Mouse (Mus musculus) heart, adult 18-20 months (tissue): ENCODE measurements around the gene Olfr1199. TPM values are rescaled to one million over a fixed set of nuclear protein-coding genes. Genes with fewer than 3 reads are reported as not detected.

Experiments used
- DNase-seq, 2 experiments: peaks; one replicate each; pipeline ENCODE4 v3.0.0; 2021 to 2022; ENCODE audit warnings: mixed read lengths in 1 of 2
- long read RNA-seq, 2 experiments: library from polyadenylated mRNA; stranded (forward); transcript quantifications; one replicate each; pipeline ENCODE4 v2.0.0; 2021
- total RNA-seq, 2 experiments: library from RNA; stranded (reverse); gene quantifications; 2 replicates each; pipeline ENCODE4 v1.2.3; 2021

Gene Olfr1199
- total RNA-seq, result not detected
- long read RNA-seq, experiment 1, result 0 reads
- long read RNA-seq, experiment 2, result 0 reads

GRCm38 (mm10) chr2:88760369-88760768 lies at the start of gene Olfr1199:
Olfr1199 (minus strand) TSS chr2:88760469.
- no peak for DNase-seq

GRCm38 (mm10) chr2:88792736-88793135 lies 32.5 kb upstream of the Olfr1199 start, which contains the start of gene Olfr1201:
Olfr1201 (plus strand) TSS chr2:88793036.
- no peak for DNase-seq

- DNase-seq, result no peak
Observed at GRCm38 (mm10) chr2:88770388-88770787, 10.1 kb upstream of the Olfr1199 start, which contains the start of gene Olfr1200. Olfr1200 (minus strand) TSS chr2:88770488.

GRCm38 (mm10) chr2:88751270-88751669 lies 9.0 kb downstream of the Olfr1199 start, which contains the start of gene Olfr1198:
Olfr1198 (minus strand) TSS chr2:88751370.
- no peak for DNase-seq

GRCm38 (mm10) chr2:88743379-88743778 lies 16.9 kb downstream of the Olfr1199 start:
- DNase-seq, result no peak

- no peak for DNase-seq
Observed at GRCm38 (mm10) chr2:88732266-88732665, 28.0 kb downstream of the Olfr1199 start, which contains the start of gene Olfr1197. Olfr1197 (minus strand) TSS chr2:88732366.

GRCm38 (mm10) chr2:88704497-88704896 lies 55.8 kb downstream of the Olfr1199 start, which contains the start of gene Olfr1196:
Olfr1196 (minus strand) TSS chr2:88704597.
- DNase-seq, result no peak

Other genes with a start within 250 kb of the Olfr1199 start
- gene Olfr1186, start 241.9 kb downstream of the Olfr1199 start, total RNA-seq, result not detected
- gene Olfr1188, start 203.5 kb downstream of the Olfr1199 start, total RNA-seq, result not detected
- gene Olfr1189, start 174.0 kb downstream of the Olfr1199 start, total RNA-seq, result not detected
- gene Olfr1191-ps1, start 119.9 kb downstream of the Olfr1199 start, total RNA-seq, result not detected
- gene Olfr1192-ps1, start 112.0 kb downstream of the Olfr1199 start, total RNA-seq, result not detected
- gene Olfr1193, start 84.8 kb downstream of the Olfr1199 start, total RNA-seq, result not detected
- not detected for gene Olfr1195, start 71.3 kb downstream of the Olfr1199 start, total RNA-seq
- not detected for gene Olfr1196, start 55.9 kb downstream of the Olfr1199 start, total RNA-seq
- not detected for gene Olfr1197, start 28.1 kb downstream of the Olfr1199 start, total RNA-seq
- gene Olfr1198, start 9.1 kb downstream of the Olfr1199 start, total RNA-seq, result not detected
- gene Olfr1200, start 10.0 kb upstream of the Olfr1199 start, total RNA-seq, result not detected
- gene Olfr1201, start 32.6 kb upstream of the Olfr1199 start, total RNA-seq, result not detected
- not detected for gene Olfr1202, start 54.0 kb upstream of the Olfr1199 start, total RNA-seq
- gene Olfr1205, start 69.3 kb upstream of the Olfr1199 start, total RNA-seq, result not detected
- not detected for gene Olfr1204, start 88.8 kb upstream of the Olfr1199 start, total RNA-seq
- gene Olfr1206, start 102.8 kb upstream of the Olfr1199 start, total RNA-seq, result not detected
- gene Olfr1208, start 141.8 kb upstream of the Olfr1199 start, total RNA-seq, result not detected
- not detected for gene Olfr1209, start 154.7 kb upstream of the Olfr1199 start, total RNA-seq
- gene Olfr1211, start 177.6 kb upstream of the Olfr1199 start, total RNA-seq, result not detected
- gene Olfr1212, start 193.5 kb upstream of the Olfr1199 start, total RNA-seq, result not detected
- gene Gm13762, start 219.8 kb upstream of the Olfr1199 start, total RNA-seq, result not detected
- not detected for gene Olfr1214, start 232.2 kb upstream of the Olfr1199 start, total RNA-seq
- not detected for gene Olfr1215, start 246.5 kb upstream of the Olfr1199 start, total RNA-seq